Mouse (Mus musculus) regulatory T cell (primary cell): Measurements from ENCODE around the gene Fkbp8.
"Not testable (repeated sequence)": the region's sequence is repeated elsewhere in the genome, so short reads cannot be mapped to it uniquely, and the experiment has no call there.

Experiments
- in situ Hi-C: fragments of 300-600 bp; cut with MboI, MseI; formaldehyde crosslinking; loops from one replicate; pipeline ENCODE4 v1.15.1; 2025; ENCODE audit warnings: high pct_unique_total_duplicates

Gene Fkbp8

GRCm38 (mm10) chr8:70501820-70502529, 25.5 kb upstream of the Fkbp8 start:
- in situ Hi-C loops: loop anchor here (10.0 kb wide), 2 partner anchors 87 to 1287 kb away; no protein-coding TSS in a partner anchor

DNA sequence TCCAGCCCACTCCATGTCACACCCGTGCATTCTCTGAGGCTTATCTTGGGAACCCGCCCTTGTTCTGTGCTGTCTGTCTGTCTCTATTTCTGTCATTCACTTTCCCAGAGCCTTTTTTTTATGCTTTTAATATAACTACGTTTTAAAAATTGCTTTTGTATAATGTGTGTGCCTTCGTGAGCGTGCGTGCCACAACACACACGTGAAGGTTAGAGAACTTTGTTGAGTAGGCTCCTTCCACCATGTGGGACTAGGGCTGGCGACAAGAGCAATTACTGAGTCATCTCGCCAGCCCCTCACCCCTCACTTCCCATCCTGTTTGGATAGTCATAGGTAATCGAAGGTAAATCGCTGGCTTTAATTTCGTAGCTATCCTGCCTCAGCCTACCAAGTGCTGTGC, 25.0 kb upstream of the Fkbp8 start:
- in situ Hi-C loops: loop anchor here (10.0 kb wide), 2 partner anchors 88 to 1288 kb away; no protein-coding TSS in a partner anchor

DNA sequence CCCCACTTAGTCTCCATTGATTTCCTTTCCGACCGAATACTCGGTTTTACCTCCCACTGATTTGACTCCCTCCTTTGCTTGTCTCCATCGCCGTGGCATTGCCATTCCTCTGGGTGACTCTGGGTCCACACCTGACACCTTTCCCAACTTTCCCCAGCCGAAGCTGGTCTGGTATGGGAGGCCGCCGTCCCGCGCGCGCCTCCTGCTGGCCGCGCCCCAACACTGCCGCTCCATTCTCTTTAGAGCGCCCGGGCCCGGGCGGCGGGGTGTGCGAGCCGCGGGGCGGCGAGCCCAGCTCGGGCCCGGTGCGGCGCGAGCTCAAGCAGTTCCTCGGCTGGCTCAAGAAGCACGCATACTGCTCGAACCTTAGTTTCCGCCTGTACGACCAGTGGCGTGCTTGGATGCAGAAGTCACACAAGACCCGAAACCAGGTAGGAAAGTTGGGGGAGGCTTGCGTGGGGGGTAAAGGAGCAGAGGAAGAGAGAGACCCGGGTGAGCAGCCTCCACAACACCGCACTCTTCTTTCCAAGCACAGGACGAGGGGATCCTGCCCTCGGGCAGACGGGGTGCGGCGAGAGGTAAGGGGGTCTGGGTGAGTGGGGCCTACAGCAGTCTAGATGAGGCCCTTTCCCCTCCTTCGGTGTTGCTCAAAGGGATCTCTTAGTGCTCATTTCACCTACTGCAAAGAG, 24.3 kb upstream of the Fkbp8 start:
- in situ Hi-C loops: loop anchor here (10.0 kb wide), 2 partner anchors 88 to 1288 kb away; no protein-coding TSS in a partner anchor

- in situ Hi-C loops: loop anchor here (10.0 kb wide), 2 partner anchors 90 to 1290 kb away; no protein-coding TSS in a partner anchor
Observed at GRCm38 (mm10) chr8:70504291-70504716, 23.2 kb upstream of the Fkbp8 start.

GRCm38 (mm10) chr8:70504851-70505250, 22.7 kb upstream of the Fkbp8 start:
- in situ Hi-C loops: loop anchor here (10.0 kb wide), 2 partner anchors 90 to 1290 kb away; no protein-coding TSS in a partner anchor

- in situ Hi-C loops: loop anchor here (10.0 kb wide), 2 partner anchors 91 to 1291 kb away; no protein-coding TSS in a partner anchor
Observed at GRCm38 (mm10) chr8:70505698-70506327, 21.7 kb upstream of the Fkbp8 start.

GRCm38 (mm10) chr8:70506328-70507026, 21.0 kb upstream of the Fkbp8 start, which contains the start of gene Rex1bd:
Rex1bd (minus strand) TSS chr8:70506752.
- in situ Hi-C loops: loop anchor here (10.0 kb wide), 2 partner anchors 92 to 1292 kb away; no protein-coding TSS in a partner anchor

- in situ Hi-C loops: loop anchor here (10.0 kb wide), 2 partner anchors 92 to 1292 kb away; no protein-coding TSS in a partner anchor
Observed at GRCm38 (mm10) chr8:70507027-70507393, 20.5 kb upstream of the Fkbp8 start.

DNA sequence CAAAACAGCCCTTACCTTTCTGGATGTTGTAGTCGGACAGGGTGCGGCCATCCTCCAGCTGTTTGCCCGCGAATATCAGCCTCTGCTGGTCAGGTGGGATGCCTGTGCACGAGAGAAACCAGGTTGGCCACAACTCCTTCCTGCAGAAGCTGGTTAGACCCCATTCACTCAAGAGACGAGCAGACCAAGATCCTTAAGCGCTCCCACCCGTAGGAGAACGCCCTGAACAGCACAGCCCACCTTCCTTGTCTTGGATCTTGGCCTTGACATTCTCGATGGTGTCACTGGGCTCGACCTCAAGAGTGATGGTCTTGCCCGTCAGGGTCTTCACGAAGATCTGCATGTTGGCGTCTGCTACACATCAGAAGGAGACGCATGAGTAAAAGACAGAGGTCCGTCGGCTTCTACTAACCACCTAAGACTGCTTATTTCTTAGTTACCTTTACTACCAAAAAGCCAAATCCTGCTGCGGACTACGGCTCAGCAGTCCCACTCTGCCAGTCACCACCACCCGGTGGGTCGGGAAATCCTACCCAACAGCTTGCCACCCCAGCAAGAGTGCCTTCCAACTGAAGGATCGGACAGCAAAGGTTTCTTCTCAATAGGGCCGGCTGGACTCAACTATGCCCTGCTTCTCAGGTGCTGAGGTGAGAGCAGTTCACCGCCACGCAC, 18.1 kb upstream of the Fkbp8 start:
- in situ Hi-C loops: loop anchor here (10.0 kb wide), 2 partner anchors 95 to 1295 kb away; no protein-coding TSS in a partner anchor

DNA sequence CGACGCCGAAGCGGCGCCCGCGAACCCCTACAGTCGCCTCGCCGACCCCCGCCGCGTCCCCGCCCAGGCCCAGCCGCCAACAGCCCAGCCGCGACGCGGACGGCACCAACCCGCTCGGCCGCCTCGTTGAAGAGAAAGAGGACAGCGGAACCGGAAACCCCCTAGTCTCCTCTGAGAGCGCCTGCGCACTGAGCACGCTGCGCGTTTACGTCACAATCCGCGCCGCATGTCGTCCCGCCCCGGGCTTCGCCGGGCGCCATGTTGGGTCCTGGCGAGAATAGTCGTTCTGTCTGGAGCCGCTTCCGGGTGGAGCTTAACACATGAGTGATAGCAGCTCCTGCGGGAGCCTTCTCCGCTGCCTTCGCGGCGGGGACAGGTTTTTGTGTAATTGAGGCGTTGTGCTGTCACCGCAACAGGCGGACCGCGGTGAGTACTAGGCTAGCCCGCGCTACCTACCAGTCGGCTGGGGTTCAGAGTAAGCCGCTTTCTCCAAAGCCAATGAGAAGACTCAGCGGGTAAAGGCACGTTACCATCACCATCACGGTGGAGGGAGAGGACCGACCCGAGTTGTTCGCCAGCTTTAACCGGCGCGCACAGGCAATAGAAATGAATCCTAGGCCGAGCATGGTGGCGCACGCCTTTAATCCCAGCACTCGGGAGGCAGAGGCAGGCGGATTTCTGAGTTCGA, 17.2 kb upstream of the Fkbp8 start, which contains the start of gene Uba52:
Gene Uba52, minus strand, starts transcription at position 574 of the 688 bp plus-strand sequence.
- in situ Hi-C loops: no loop called here

- in situ Hi-C loops: not testable (repeated sequence)
Observed at GRCm38 (mm10) chr8:70511174-70511573, 16.4 kb upstream of the Fkbp8 start.

DNA sequence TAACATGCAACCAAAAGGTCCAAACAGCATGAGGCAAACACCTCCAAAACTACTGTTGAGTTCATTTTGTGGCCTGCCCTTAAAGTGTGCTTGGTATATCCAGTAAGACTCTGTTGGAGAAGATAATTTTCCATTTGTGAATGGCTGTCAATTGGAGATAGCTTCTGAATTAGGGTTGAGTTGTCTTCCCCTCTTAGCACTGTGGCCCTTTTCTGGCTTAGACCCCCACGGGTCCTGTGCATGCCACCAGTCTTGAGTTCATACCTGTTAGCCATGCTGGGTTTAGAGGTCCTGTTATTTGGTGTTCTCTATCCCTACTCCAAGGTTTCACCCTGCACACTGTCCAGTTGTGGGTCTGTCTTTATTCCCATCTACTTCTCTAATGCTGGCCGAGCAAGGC, 15.8 kb upstream of the Fkbp8 start:
- in situ Hi-C loops: no loop called here

GRCm38 (mm10) chr8:70512253-70512903, 15.1 kb upstream of the Fkbp8 start:
- in situ Hi-C loops: no loop called here

DNA sequence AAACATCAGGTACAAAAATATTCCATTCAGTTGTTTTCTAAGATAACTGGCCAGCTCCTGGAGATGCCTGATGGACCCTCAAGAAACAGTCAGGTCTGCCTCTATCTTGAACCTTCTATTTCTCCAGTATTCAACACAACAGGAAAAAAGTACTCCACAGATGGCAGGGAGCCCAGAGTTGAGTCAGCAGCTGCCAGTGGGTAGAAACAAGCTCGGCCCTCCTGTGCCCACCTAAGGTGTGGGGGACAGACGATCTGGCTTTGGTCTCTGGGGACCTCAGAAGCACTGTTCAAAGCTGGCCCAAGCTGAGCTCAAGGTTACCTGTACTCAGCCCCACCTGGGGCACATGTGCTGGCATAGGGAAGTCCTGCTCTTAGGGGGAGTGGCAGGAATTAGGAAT, 14.1 kb upstream of the Fkbp8 start:
- in situ Hi-C loops: no loop called here

- in situ Hi-C loops: no loop called here
Observed at GRCm38 (mm10) chr8:70517940-70518643, 9.4 kb upstream of the Fkbp8 start.

- in situ Hi-C loops: no loop called here
Observed at GRCm38 (mm10) chr8:70519043-70519442, 8.5 kb upstream of the Fkbp8 start.

- in situ Hi-C loops: no loop called here
Observed at GRCm38 (mm10) chr8:70519606-70520005, 7.9 kb upstream of the Fkbp8 start.

DNA sequence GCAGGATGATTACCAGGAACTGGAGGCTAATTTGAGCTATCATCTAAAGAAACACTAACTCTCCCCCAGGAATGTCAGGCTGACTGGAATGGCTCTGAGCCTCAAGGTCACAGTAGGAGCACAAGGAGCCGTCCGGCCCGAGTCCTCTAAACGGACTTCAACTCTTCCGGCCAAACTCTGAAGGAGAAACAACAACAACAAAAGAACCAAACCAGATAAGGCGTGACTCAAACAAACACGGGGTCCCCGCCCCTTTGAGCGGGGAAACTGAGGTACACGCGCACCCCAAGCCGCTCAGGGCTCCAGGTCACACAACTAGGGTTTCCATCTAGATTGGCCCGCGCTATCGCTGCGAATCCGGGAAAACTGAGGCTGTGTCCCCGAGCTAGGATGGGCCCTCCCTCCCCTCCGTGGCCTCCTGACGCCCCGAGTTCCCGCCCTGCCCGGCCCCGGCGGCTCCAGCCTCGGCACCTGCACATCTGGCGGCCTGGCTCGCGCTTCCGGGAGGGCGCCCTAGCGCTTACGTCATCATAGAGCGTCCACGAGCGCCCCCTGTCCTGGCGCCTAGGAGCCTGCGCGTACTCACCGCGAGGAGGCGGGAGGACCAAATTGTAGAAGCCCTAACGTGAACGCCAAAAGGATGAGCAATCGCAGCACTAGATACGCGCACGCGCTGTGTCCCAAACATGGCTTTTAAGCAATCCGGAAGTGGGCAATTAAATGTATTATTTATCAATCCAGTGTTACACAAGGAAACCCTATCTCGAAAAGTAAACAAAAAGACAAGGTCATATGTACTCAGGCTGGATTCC, 4.7 kb upstream of the Fkbp8 start:
- in situ Hi-C loops: no loop called here
